Mouse (Mus musculus) limb, embryonic 14.5 days (tissue): ENCODE measurements around the gene Gpd1. TPM values are rescaled to one million over a fixed set of nuclear protein-coding genes. Genes with fewer than 3 reads are reported as not detected.

Experiments
- ATAC-seq: fragments of 200-750 bp; cut with Nextera tagmentation; 2 replicates; pipeline ENCODE4 v1.8.0; 2017; ENCODE audit warnings: low read depth, moderate number of reproducible peaks, moderate TSS enrichment; ENCODE audit not compliant: low FRiP score
- DNase-seq: peaks from one replicate; pipeline ENCODE4 v3.0.0-alpha.2; 2015; ENCODE audit warnings: low spot score
- H3K27ac ChIP-seq: fragments of 300-500 bp; sonication (generic); replicated peaks from 2 replicates; pipeline ENCODE4 v1.5.1; 2014; ENCODE audit warnings: low read depth, mild to moderate bottlenecking, low read length, moderate library complexity, mixed read lengths
- H3K27me3 ChIP-seq: fragments of 300-500 bp; sonication (generic); 2 replicates; pipeline ENCODE4 v1.6.1; 2014; ENCODE audit warnings: low read length, mixed read lengths; ENCODE audit not compliant: control insufficient read depth, insufficient read depth
- H3K36me3 ChIP-seq: fragments of 300-500 bp; sonication (generic); 2 replicates; pipeline ENCODE4 v1.6.1; 2014; ENCODE audit warnings: mild to moderate bottlenecking, low read length, moderate library complexity, mixed read lengths; ENCODE audit not compliant: control insufficient read depth, insufficient read depth
- H3K4me1 ChIP-seq: fragments of 300-500 bp; sonication (generic); 2 replicates; pipeline ENCODE4 v1.6.1; 2014; ENCODE audit warnings: antibody characterized with exemption, low read length, mixed read lengths; ENCODE audit not compliant: control insufficient read depth, insufficient read depth
- H3K4me2 ChIP-seq: fragments of 300-500 bp; sonication (generic); replicated peaks from 2 replicates; pipeline ENCODE4 v1.6.1; 2014; ENCODE audit warnings: low read depth, mild to moderate bottlenecking, low read length, moderate library complexity; ENCODE audit not compliant: severe bottlenecking
- H3K4me3 ChIP-seq: fragments of 300-500 bp; sonication (generic); replicated peaks from 2 replicates; pipeline ENCODE4 v1.5.1; 2014; ENCODE audit warnings: low read length
- H3K9ac ChIP-seq: fragments of 300-500 bp; sonication (generic); 2 replicates; pipeline ENCODE4 v1.6.1; 2014; ENCODE audit warnings: mild to moderate bottlenecking, low read depth, low read length, moderate library complexity; ENCODE audit not compliant: severe bottlenecking
- H3K9me3 ChIP-seq: fragments of 300-500 bp; sonication (generic); 2 replicates; pipeline ENCODE4 v1.6.1; 2016; ENCODE audit warnings: low read length; ENCODE audit not compliant: control insufficient read depth
- POLR2A ChIP-seq: fragments of 200-500 bp; IDR thresholded peaks from 2 replicates; pipeline ENCODE4 v1.8.0; 2012; ENCODE audit warnings: inconsistent platforms, mild to moderate bottlenecking, moderate library complexity, borderline replicate concordance; ENCODE audit not compliant: insufficient read depth, insufficient read length; ENCODE audit errors: extremely low read depth
- WGBS: fragments of 180-500 bp; shearing (Covaris S2); extraction: QIAGEN DNeasy Blood & Tissue Kit; methylation state at CpG from one replicate; pipeline ENCODE4 v1.1.7; 2014; 5-methylcytosine and 5-hydroxymethylcytosine counted together
- polyA plus RNA-seq, 2 experiments: library from polyadenylated mRNA; depleted of rRNA in 1 of 2; stranded (reverse) in 1 of 2; unstranded in 1 of 2; fragments of >200 nt; fragmentation: Nextera tagmentation in 1 of 2; extraction: Ambion mirVana in 1 of 2; gene quantifications; 2 replicates each; pipeline versions ENCODE4 v1.2.1 to v1.2.3; 2012 to 2014

Gene Gpd1
- polyA plus RNA-seq, 2 experiments, result 0.22 to 1.4 TPM

GRCm38 (mm10) chr15:99718461-99719021, 1.2 kb downstream of the Gpd1 start:
- Histone ChIP-seq H3K36me3 (peaks cover 32% of the 10 kb centered on the region), H3K4me1 (no peaks in the 10 kb centered on the region), H3K9ac (no peak overlapping the region), H3K27me3 (no peaks in the 10 kb centered on the region), H3K27ac (no peak overlapping the region), H3K9me3 (no peaks in the 10 kb centered on the region), H3K4me2 (no peak overlapping the region), H3K4me3 (no peak overlapping the region)
- WGBS, result 89% methylated on average over 9 of the region's 9 CpGs
- DNase-seq (no peak), ATAC-seq (no peak)
- TF ChIP-seq POLR2A, result no peak

- H3K4me2 ChIP-seq, result no peak overlapping the region
- no peak for DNase-seq
- H3K9ac ChIP-seq, result no peak overlapping the region
- no peak for TF ChIP-seq POLR2A
- peaks cover 12% of the 10 kb centered on the region for H3K4me1 ChIP-seq
- H3K36me3 ChIP-seq, result peaks cover 25% of the 10 kb centered on the region; the same call in 1 of the 2 replicates
- H3K4me3 ChIP-seq, result no peak overlapping the region
- H3K9me3 ChIP-seq, result no peaks in the 10 kb centered on the region
- WGBS, result 76% methylated on average over 8 of the region's 8 CpGs
- ATAC-seq, result no peak
- H3K27me3 ChIP-seq, result no peaks in the 10 kb centered on the region
- no peak overlapping the region for H3K27ac ChIP-seq
Observed at GRCm38 (mm10) chr15:99719865-99720264, 2.5 kb downstream of the Gpd1 start.

- ATAC-seq (no peak), DNase-seq (no peak)
- H3K9me3 ChIP-seq, result no peaks in the 10 kb centered on the region
- peaks cover 13% of the 10 kb centered on the region for H3K4me1 ChIP-seq
- no peaks in the 10 kb centered on the region for H3K27me3 ChIP-seq
- H3K4me3 ChIP-seq, result no peak overlapping the region
- peaks cover 12% of the 10 kb centered on the region; the same call in 1 of the 2 replicates for H3K36me3 ChIP-seq
- H3K9ac ChIP-seq, result no peak overlapping the region
- H3K4me2 ChIP-seq, result no peak overlapping the region
- TF ChIP-seq POLR2A, result no peak
- H3K27ac ChIP-seq, result no peak overlapping the region
- WGBS, result 78% methylated on average over 25 of the region's 25 CpGs
Observed at GRCm38 (mm10) chr15:99721921-99722743, 4.8 kb downstream of the Gpd1 start.

GRCm38 (mm10) chr15:99723120-99723514, 5.8 kb downstream of the Gpd1 start:
- Histone ChIP-seq H3K36me3 (peaks cover 19% of the 10 kb centered on the region), H3K27ac (no peak overlapping the region), H3K4me3 (no peak overlapping the region), H3K4me1 (peaks cover 13% of the 10 kb centered on the region), H3K27me3 (no peaks in the 10 kb centered on the region), H3K9me3 (no peaks in the 10 kb centered on the region), H3K9ac (no peak overlapping the region), H3K4me2 (no peak overlapping the region)
- no peak for TF ChIP-seq POLR2A
- ATAC-seq, result no peak
- 72% methylated on average over 10 of the region's 10 CpGs for WGBS
- DNase-seq, result no peak

GRCm38 (mm10) chr15:99723515-99724291, 6.4 kb downstream of the Gpd1 start:
- Histone ChIP-seq H3K4me2 (peak overlapping the region; percentile 74), H3K4me1 (peaks cover 13% of the 10 kb centered on the region), H3K27me3 (no peaks in the 10 kb centered on the region), H3K9ac (peak overlapping the region; percentile 31; the same call in 1 of the 2 replicates), H3K9me3 (no peaks in the 10 kb centered on the region), H3K4me3 (0 out of 2 replicates have a peak overlapping the region, but pooled peaks have one; percentile 95), H3K27ac (peak overlapping the region; percentile 46), H3K36me3 (peaks cover 23% of the 10 kb centered on the region)
- TF ChIP-seq POLR2A, result no peak
- no peak for DNase-seq
- WGBS, result 32% methylated on average over 11 of the region's 11 CpGs
- ATAC-seq, result no peak
